Mouse (Mus musculus): ENCODE data around the gene Irs3. TPM values are rescaled to one million over a fixed set of nuclear protein-coding genes. Genes with fewer than 3 reads are reported as not detected.
"Not testable (repeated sequence)": the region's sequence is repeated elsewhere in the genome, so short reads cannot be mapped to it uniquely, and the experiment has no call there.

The Irs3 gene
- total RNA-seq, 4 experiments from 2014 or later, result 0.12 to 0.49 (median 0.28) TPM

DNA sequence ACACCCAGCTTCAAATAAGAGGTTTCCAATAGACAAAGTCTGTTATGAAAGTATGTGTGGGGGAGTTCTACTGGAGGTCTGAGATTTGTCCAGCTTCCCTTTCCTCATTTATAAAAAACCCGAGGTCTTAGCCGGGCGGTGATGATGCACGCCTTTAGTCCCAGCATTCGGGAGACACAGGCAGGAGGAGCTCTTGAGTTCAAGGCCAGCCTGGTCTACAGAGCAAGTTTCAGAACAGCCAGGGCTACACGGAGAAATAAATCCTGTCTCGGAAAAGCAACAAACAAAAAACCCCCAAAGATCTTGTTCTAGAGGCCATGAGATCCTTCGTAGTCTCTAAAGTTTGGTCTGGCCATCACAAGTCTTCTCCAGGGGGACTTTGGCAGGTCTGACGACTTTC, 17.5 kb downstream of the Irs3 start:
- DNase-seq (ENCODE audit: low spot score in 2 of 2), result no peak

GRCm38 (mm10) chr5:137623937-137624530, 21.5 kb downstream of the Irs3 start:
- DNase-seq (ENCODE audit: low spot score in 2 of 2), result no peak

DNA sequence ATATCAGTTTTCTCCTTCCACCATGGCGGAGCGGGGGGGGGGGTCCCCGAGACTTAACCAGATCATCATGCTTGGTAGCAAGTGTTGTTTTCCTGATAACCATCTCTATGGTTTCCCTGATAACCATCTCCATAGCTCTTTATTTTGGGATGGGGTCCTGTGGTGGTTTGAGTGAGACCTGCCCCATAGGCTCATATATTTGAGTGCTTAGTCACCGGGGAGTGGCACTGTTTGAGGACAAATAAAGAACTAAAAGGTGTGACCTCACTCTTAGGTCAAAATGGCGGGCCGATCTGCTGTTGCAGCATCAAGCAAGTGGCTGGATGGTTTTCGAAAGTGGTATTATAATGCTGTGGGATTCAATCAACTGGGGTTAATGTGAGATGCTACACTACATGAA, 30.2 kb downstream of the Irs3 start:
- DNase-seq (ENCODE audit: low spot score in 2 of 2), result no peak

DNA sequence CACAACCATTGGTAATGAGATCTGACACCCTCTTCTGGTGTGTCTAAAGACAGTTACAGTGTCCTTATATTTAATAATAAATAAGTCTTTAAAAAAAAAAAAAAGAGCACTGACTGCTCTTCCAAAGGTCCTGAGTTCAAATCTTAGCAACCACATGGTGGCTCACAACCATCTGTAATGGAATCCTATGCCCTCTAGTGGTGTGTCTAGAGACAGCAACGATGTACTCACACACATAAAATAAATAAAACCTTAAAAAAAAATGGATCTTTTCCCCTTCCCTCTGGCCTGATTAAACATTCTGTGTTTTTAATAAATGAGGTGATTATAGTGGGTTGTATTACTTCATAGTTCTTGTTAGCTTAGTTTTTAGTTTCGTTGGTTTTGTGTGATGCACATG, 30.6 kb downstream of the Irs3 start:
- DNase-seq (ENCODE audit: low spot score in 2 of 2), result not testable (repeated sequence)

DNA sequence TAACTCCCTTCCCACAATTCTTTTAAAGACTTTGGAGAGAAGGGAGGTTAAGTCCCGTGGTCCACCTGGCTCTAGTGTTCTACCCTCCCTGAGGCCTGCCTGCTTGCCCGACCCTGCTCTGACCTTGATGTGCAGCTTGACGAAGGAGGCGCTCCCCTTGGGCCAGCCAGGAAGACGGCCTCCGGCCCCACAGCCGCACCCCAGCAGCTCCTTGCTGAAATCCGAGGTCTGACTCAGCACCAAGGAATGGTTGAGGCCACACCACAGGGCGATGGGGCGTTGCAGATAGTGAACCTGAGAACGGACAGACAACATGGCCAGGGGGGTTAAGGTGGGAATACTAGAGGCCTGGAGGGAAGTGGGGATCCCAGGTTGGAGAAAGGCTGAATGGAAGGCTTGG, 32.0 kb downstream of the Irs3 start, which contains the start of gene Pcolce:
Gene Pcolce (minus strand): TSS at position 235 of the 400 bp plus-strand sequence.
- DNase-seq (ENCODE audit: low spot score in 2 of 2), result no peak

DNA sequence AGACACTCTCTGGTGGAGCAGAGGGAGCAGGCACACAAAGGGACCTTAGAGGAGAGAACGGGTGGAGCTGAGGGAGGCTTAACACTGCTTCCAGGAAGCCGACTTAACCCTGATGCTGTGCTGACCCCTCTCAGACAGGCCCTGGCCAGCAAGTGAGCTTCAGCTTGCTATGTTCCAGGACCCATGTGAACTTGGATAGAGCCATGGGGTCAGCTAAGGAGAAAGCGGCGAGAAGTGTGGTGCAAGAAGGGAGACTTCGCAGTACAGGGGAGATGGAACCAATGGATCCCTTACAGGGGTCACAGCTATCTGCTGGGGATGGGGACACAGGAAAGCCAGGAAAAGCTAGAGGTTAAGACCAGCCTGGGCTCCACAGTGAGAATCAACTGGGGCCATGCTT, 32.4 kb downstream of the Irs3 start:
- DNase-seq (ENCODE audit: low spot score in 2 of 2), result no peak

- no peak for DNase-seq (ENCODE audit: low spot score in 2 of 2)
Measured at GRCm38 (mm10) chr5:137611245-137611602, 34.3 kb downstream of the Irs3 start.

DNA sequence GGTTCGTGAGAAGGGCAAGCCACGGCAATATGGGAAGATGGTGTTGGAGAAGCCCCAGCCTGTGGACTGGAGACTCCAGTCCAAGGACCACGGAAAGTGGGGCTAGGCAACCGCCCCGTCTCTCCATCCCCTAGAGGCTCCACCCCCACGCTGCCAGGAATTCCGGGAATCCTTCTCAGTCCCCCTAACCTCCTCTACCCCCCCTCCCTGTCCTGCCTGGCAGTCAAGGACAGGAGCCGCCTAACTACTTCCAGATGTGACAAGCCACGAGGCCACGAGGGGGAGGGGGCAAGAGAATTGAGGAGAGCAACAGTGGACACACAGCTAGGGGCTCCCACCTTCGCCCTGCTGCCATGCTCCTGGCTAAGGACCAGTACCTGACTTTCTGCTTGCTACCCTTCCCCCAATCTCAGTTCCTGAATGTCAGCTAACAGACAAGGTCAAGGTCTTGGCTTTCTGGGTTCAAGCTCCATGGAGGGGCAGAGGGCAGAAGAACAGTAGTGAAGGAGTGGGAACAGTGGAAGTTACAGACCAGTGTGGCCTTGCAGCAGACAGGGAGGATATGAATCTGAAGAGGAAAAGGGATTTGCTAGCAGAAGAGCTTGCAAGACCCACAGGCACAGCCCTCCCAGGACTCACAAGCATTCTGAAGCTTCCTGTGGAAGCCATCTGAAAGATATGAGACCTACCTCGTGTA, 34.8 kb downstream of the Irs3 start:
- no peak for DNase-seq (ENCODE audit: low spot score in 2 of 2)

DNA sequence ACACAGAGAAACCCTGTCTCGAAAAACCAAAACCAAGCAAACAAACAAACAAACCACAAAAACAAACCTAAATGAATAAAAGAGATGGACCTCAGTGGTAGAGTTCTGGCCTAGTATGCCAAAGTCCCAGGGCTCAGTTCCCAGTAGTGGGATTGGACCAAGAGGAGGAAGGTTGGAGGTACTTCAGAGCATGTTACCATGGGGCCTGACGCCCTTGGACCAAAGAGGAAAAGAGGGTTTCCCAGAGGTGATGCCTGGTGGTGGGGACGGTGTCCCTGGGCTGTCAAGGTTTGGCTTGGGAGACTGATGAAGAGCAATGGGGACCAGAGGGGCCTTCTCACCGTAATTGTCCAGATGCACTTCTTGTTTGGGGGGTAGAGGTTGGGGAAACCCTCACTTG, 35.5 kb downstream of the Irs3 start:
- no peak for DNase-seq (ENCODE audit: low spot score in 2 of 2)

- no peak for DNase-seq (ENCODE audit: low spot score in 2 of 2)
Measured at GRCm38 (mm10) chr5:137609292-137609691, 36.2 kb downstream of the Irs3 start.

GRCm38 (mm10) chr5:137608654-137609190, 36.8 kb downstream of the Irs3 start:
- DNase-seq (ENCODE audit: low spot score in 2 of 2), result no peak

GRCm38 (mm10) chr5:137607860-137608653, 37.5 kb downstream of the Irs3 start:
- DNase-seq (ENCODE audit: low spot score in 2 of 2), result no peak

- no peak for DNase-seq (ENCODE audit: low spot score in 2 of 2)
Measured at GRCm38 (mm10) chr5:137601365-137601729, 44.2 kb downstream of the Irs3 start.

DNA sequence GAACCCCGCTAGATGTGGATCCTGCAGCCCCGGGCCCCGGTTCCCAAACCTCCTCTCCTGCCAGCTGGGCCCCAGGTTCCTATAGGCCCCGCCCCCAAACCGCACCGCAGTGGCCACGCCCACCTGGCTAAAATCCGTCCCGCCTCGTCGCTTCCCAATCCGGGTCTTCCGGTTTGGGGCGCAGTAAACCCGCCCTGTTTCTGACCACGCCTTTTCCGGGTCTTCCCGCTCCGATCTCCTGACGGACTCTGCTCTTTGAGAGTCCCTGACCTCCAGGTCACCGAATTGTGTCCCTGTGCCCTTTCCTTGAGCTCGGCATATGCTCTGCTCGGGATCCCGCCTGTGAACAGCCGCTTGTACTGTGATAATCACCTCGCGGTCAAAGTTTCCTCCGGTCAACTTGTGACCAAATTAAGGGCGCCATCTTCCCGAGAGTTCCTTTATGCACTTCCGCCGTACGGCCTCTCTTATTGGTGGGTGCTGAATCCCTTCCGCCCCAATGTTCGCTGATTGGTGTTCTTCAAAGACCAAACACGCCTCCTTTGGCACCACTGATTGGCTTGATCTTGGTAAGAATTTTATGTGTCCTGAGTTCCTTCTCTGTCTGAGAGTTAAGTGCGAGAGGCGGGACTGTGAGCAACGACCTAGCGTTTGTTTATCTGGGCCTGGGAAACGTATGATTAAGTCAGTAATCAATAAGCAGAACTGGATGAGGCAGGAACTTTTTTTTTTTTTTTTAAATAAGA, 44.7 kb downstream of the Irs3 start, which contains the start of gene Mospd3:
Gene Mospd3 (minus strand): TSS at position 440 of the 746 bp plus-strand sequence.
- peak; percentile 95 for DNase-seq (ENCODE audit: low spot score in 2 of 2)

DNA sequence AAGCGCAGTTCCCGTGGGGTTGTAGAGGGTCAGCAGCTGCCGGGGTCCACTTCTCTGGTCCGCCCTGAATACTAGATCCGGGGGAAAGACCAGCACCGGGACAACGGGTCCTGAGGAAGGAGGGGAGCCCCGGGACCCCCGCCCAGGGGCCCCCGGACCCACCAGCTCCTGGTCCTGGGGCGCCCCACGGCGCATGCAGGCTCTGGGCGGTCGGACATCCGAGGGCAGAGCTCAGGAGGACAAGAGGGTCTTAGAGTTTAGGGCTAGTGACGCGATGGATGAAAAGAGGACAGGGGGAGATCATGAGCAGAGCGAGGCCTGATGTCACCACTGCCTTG, 45.3 kb downstream of the Irs3 start:
- DNase-seq (ENCODE audit: low spot score in 2 of 2), result no peak

- no peak for DNase-seq (ENCODE audit: low spot score in 2 of 2)
Measured at GRCm38 (mm10) chr5:137599600-137599999, 45.9 kb downstream of the Irs3 start.

DNA sequence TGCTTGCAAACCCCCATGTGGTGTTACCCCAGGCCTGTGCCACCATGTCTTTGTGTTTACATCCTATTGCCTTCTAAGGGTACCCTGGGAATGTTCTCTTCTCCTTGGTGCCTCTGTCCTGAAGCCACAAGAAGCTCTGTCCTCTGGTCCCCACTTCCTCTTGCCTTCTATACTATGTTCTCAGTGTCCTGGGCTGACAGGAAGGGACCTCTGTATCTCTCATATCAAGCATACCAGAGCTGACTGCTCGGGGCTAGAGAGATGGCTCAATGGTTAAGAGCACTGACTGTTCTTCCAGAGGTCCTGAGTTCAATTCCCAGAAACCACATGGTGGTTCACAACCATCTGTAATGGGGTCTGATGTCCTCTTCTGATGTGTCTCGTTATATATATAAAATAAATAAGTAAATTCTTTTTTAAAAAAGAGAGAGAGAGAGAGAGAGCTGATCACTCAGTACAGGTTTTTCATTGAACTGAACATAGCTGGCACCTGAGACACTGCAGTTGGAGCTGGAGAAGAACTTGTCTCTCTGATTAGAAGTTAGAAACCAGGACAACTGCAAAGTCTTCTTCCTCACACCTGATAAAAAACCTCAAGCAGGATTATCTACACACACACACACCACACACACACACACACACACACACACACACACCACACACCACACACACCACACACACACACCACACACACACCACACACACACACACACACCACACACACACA, 47.3 kb downstream of the Irs3 start:
- DNase-seq (ENCODE audit: low spot score in 2 of 2), result no peak

- no peak for DNase-seq (ENCODE audit: low spot score in 2 of 2)
Measured at GRCm38 (mm10) chr5:137597625-137598024, 47.9 kb downstream of the Irs3 start.

- DNase-seq (ENCODE audit: low spot score in 2 of 2), result no peak
Measured at GRCm38 (mm10) chr5:137596601-137597261, 48.8 kb downstream of the Irs3 start.

DNA sequence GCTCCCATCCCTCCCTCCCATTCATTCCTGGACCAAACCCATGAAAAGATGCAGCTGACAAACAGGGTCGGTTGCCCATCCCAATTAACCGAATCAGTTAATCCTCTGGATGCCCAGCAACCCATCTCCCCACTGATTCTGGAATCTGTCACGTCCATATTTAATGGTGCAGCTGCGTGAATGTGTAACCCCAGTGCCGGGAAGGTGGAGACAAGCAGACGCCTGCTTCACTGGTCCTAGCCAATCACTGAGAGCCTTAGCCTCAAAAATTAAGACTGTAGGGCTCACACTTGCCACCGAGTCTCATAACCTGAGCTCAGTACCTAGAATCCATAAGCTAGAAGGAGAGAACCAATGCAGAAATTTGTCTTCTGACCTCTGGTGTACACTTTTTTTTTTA, 49.6 kb downstream of the Irs3 start:
- DNase-seq (ENCODE audit: low spot score in 2 of 2), result no peak
